In genomic region chr3:53042240-53042567, GRCm38 (mm10) we compare ENCODE assay signal across 9 mouse cellular contexts. TPM values are rescaled to one million over a fixed set of nuclear protein-coding genes. Genes with fewer than 3 reads are reported as not detected.
DNase-seq lines count a peak whose midpoint lies in the region; ATAC-seq and TF ChIP-seq lines count a peak whose summit lies in the region.
"Had no signal": no experiment of that assay in that cellular context is flagged by ENCODE, and none has a peak within 500 bp of the region (broad histone marks: within the 10 kb centered on the region; RNA-seq: fewer than 3 reads in every experiment).

No protein-coding gene starts in this region.

- H3K27ac ChIP-seq in heart, embryonic 15.5 days, result peak overlapping the region; percentile 92
- no peak overlapping the region for H3K27ac ChIP-seq in bone marrow macrophage, adult 2 months (ENCODE audit: insufficient read depth, low read depth, low read length)
- H3K27ac ChIP-seq in hindbrain, embryonic 12.5 days, result peak overlapping the region; percentile 71; the same call in 1 of the 2 replicates
- H3K27ac ChIP-seq in midbrain, embryonic 12.5 days (replicated peaks), result no peak overlapping the region

- H3K9me3 ChIP-seq in heart, embryonic 15.5 days (replicated peaks), result no peaks in the 10 kb centered on the region
- no peaks in the 10 kb centered on the region for H3K9me3 ChIP-seq in hindbrain, embryonic 12.5 days (replicated peaks)
- no peaks in the 10 kb centered on the region for H3K9me3 ChIP-seq in midbrain, embryonic 12.5 days

- no peak for ATAC-seq in heart, embryonic 15.5 days (replicated peaks; ENCODE audit: insufficient number of reproducible peaks, insufficient read depth, low FRiP score, low read depth)
- no peak for ATAC-seq in hindbrain, embryonic 12.5 days (ENCODE audit: low FRiP score)
- ATAC-seq in midbrain, embryonic 12.5 days (ENCODE audit: low FRiP score, low read depth), result no peak
- no peak for ATAC-seq in frontal cortex, adult (ENCODE audit: low TSS enrichment)
- no peak for ATAC-seq in CD4-positive, CD25-positive, alpha-beta regulatory T cell, adult 4 months

- no peak for TF ChIP-seq CTCF in bone marrow macrophage, adult 2 months (IDR thresholded peaks at IDR 0.05; ENCODE audit: low read depth, low read length)

- H3K27me3 ChIP-seq in heart, embryonic 15.5 days, result no peaks in the 10 kb centered on the region
- H3K27me3 ChIP-seq in hindbrain, embryonic 12.5 days, result peaks cover 6% of the 10 kb centered on the region; the same call in 1 of the 2 replicates
- H3K27me3 ChIP-seq in midbrain, embryonic 12.5 days, result peaks cover 24% of the 10 kb centered on the region

- H3K4me3 ChIP-seq in heart, embryonic 15.5 days, result peak overlapping the region; percentile 87
- peak overlapping the region; percentile 46; the same call in 1 of the 2 replicates for H3K4me3 ChIP-seq in bone marrow macrophage, adult 2 months (ENCODE audit: insufficient read depth, low read length)
- H3K4me3 ChIP-seq in hindbrain, embryonic 12.5 days, result peak overlapping the region; percentile 66
- peak overlapping the region; percentile 74 for H3K4me3 ChIP-seq in midbrain, embryonic 12.5 days

- peak overlapping the region; percentile 84 for H3K9ac ChIP-seq in heart, embryonic 15.5 days
- peak overlapping the region; percentile 67 for H3K9ac ChIP-seq in hindbrain, embryonic 12.5 days
- peak overlapping the region; percentile 73; the same call in 1 of the 2 replicates for H3K9ac ChIP-seq in midbrain, embryonic 12.5 days (replicated peaks)

- WGBS in heart, embryonic 15.5 days, result 12% methylated on average over 9 of the region's 9 CpGs
- 24% methylated on average over 9 of the region's 9 CpGs for WGBS in hindbrain, embryonic 12.5 days
- WGBS in midbrain, embryonic 12.5 days, result 32% methylated on average over 9 of the region's 9 CpGs

- TF ChIP-seq POLR2A in bone marrow macrophage, adult 2 months (IDR thresholded peaks at IDR 0.05; ENCODE audit: borderline replicate concordance, low read depth, low read length), result no peak

- peak overlapping the region; percentile 80 for H3K4me2 ChIP-seq in heart, embryonic 15.5 days
- peak overlapping the region; percentile 64 for H3K4me2 ChIP-seq in hindbrain, embryonic 12.5 days (replicated peaks)
- H3K4me2 ChIP-seq in midbrain, embryonic 12.5 days (replicated peaks), result peak overlapping the region; percentile 84

- H3K36me3 ChIP-seq in heart, embryonic 15.5 days, result no peaks in the 10 kb centered on the region
- H3K36me3 ChIP-seq in hindbrain, embryonic 12.5 days, result no peaks in the 10 kb centered on the region
- H3K36me3 ChIP-seq in midbrain, embryonic 12.5 days, result no peaks in the 10 kb centered on the region

- DNase-seq in heart, adult 8-10 months (ENCODE audit: low spot score), result no peak
- no peak for DNase-seq in ovary, adult 18-20 months (ENCODE audit: low spot score)

- peaks cover 37% of the 10 kb centered on the region for H3K4me1 ChIP-seq in heart, embryonic 15.5 days (replicated peaks)
- H3K4me1 ChIP-seq in bone marrow macrophage, adult 2 months (ENCODE audit: control insufficient read depth, insufficient read depth, low read length), result no peaks in the 10 kb centered on the region
- H3K4me1 ChIP-seq in hindbrain, embryonic 12.5 days, result peaks cover 27% of the 10 kb centered on the region
- H3K4me1 ChIP-seq in midbrain, embryonic 12.5 days, result peaks cover 17% of the 10 kb centered on the region; the same call in 1 of the 2 replicates

RNA-seq across cellular contexts. Expression of gene Lhfp, which starts 0.9 kb away (rescaled TPM):
- 92.7 and 107 TPM in 2 replicates for polyA plus RNA-seq in heart, embryonic 15.5 days (2015; fragmentation: Nextera tagmentation; extraction: Ambion mirVana)
- 10 to 100 TPM; 34.6 to 45.4 (median 37.2) TPM for total RNA-seq in heart, adult 8-10 months (2022)
- polyA plus RNA-seq in bone marrow macrophage, adult 2 months (2012; ENCODE audit: insufficient read depth, insufficient read length, missing spikeins), result 0.68 and 1.0 TPM in 2 replicates
- polyA plus RNA-seq in hindbrain, embryonic 12.5 days (2016; fragmentation: Nextera tagmentation; extraction: Ambion mirVana), result 62.1 and 64.2 TPM in 2 replicates
- polyA plus RNA-seq in midbrain, embryonic 12.5 days (2016; fragmentation: Nextera tagmentation; extraction: Ambion mirVana), result 41.9 and 49.4 TPM in 2 replicates
- under 1 TPM; 0.19 to 0.36 TPM for polyA plus RNA-seq in CD4-positive, CD25-positive, alpha-beta regulatory T cell, adult 4 months (2017; shearing (Covaris generic))
- total RNA-seq: MEL had no signal

RNA-seq across cellular contexts. Expression of gene Cog6, which starts 25.2 kb away (rescaled TPM):
- polyA plus RNA-seq in heart, embryonic 15.5 days (2015; fragmentation: Nextera tagmentation; extraction: Ambion mirVana), result 51.6 and 52.6 TPM in 2 replicates
- 10 to 100 TPM; 49.4 to 59.3 (median 54.4) TPM for total RNA-seq in heart, adult 8-10 months (2022)
- 16.0 and 18.6 TPM in 2 replicates for polyA plus RNA-seq in bone marrow macrophage, adult 2 months (2012; ENCODE audit: insufficient read depth, insufficient read length, missing spikeins)
- 57.3 and 59.5 TPM in 2 replicates for polyA plus RNA-seq in hindbrain, embryonic 12.5 days (2016; fragmentation: Nextera tagmentation; extraction: Ambion mirVana)
- polyA plus RNA-seq in midbrain, embryonic 12.5 days (2016; fragmentation: Nextera tagmentation; extraction: Ambion mirVana), result 58.6 and 58.7 TPM in 2 replicates
- polyA plus RNA-seq in CD4-positive, CD25-positive, alpha-beta regulatory T cell, adult 4 months (2017; shearing (Covaris generic)), result 10 to 100 TPM; 21.3 to 27.9 TPM

Comparison
In these comparisons a context has a peak if more than half of its experiments do, and no peak if none do; other contexts are left out.
1. H3K27ac ChIP-seq: peak in heart, embryonic 15.5 days (single experiment) and hindbrain, embryonic 12.5 days (single experiment); none in bone marrow macrophage, adult 2 months (single experiment) and midbrain, embryonic 12.5 days (single experiment).
2. RNA of gene Lhfp, which starts 0.9 kb away (polyA plus RNA-seq): 92.7 to 107 TPM in heart, embryonic 15.5 days, 62.1 to 64.2 TPM in hindbrain, embryonic 12.5 days and 41.9 to 49.4 TPM in midbrain, embryonic 12.5 days; 0.68 to 1.0 TPM in bone marrow macrophage, adult 2 months and 0.19 to 0.36 TPM in CD4-positive, CD25-positive, alpha-beta regulatory T cell, adult 4 months; every median in the first group is over 10 times any median in the second.
3. Peak in every context shown above with its lines, with median percentiles within 50 percentile points of each other: H3K4me2 ChIP-seq, H3K4me3 ChIP-seq and H3K9ac ChIP-seq.